ENCODE assay signal across 8 mouse cellular contexts in genomic region chr9:59567111-59567510, GRCm38 (mm10). TPM values are rescaled to one million over a fixed set of nuclear protein-coding genes. Genes with fewer than 3 reads are reported as not detected.
DNase-seq lines count a peak whose midpoint lies in the region; ATAC-seq and TF ChIP-seq lines count a peak whose summit lies in the region.

No protein-coding gene starts in this region.

- H3K36me3 ChIP-seq in kidney, embryonic 15.5 days = peaks cover 31% of the 10 kb centered on the region

- WGBS in kidney, embryonic 15.5 days = 25% methylated on average over 6 of the region's 6 CpGs
- 16% methylated on average over 6 of the region's 6 CpGs for WGBS in lung, adult 2 months
- 20% methylated on average over 6 of the region's 6 CpGs for WGBS in olfactory bulb, adult 2 months

- no peaks in the 10 kb centered on the region for H3K27me3 ChIP-seq in kidney, embryonic 15.5 days

- no peak overlapping the region for H3K4me3 ChIP-seq in kidney, embryonic 15.5 days (replicated peaks)
- H3K4me3 ChIP-seq in lung, adult 2 months (replicated peaks; ENCODE audit: extremely low read depth, low read depth, low read length) = no peak overlapping the region
- H3K4me3 ChIP-seq in olfactory bulb, adult 2 months (ENCODE audit: insufficient read depth, low read depth, low read length) = no peak overlapping the region

- DNase-seq in R1 (ENCODE audit: low read depth, low spot score) = peak; percentile 86
- peak; percentile 55 to 58 for DNase-seq in cerebellum, postnatal 36 days
- peak; percentile 53 to 57 for DNase-seq in heart, adult 9 months (ENCODE audit: low spot score in 2 of 2)
- DNase-seq in lung, adult 2 months = peak; percentile 44
- peak; percentile 49 to 50 for DNase-seq in thymus, postnatal 36 days

- ATAC-seq in CD4-positive, CD25-positive, alpha-beta regulatory T cell, adult 4 months = peak; percentile 66
- peak; percentile 66; the same call in 1 of the 2 replicates for ATAC-seq in kidney, embryonic 15.5 days (replicated peaks; ENCODE audit: low FRiP score)

- H3K4me2 ChIP-seq in kidney, embryonic 15.5 days = no peak overlapping the region

- H3K27ac ChIP-seq in kidney, embryonic 15.5 days = no peak overlapping the region
- H3K27ac ChIP-seq in olfactory bulb, adult 2 months (ENCODE audit: insufficient read depth, low read depth, low read length) = no peak overlapping the region

- peak; percentile 83 for TF ChIP-seq CTCF in lung, adult 2 months (IDR thresholded peaks at IDR 0.05; ENCODE audit: insufficient read depth, low read length)
- peak; percentile 61 for TF ChIP-seq CTCF in olfactory bulb, adult 2 months (IDR thresholded peaks at IDR 0.05; ENCODE audit: insufficient read depth, low read depth, low read length)

- H3K4me1 ChIP-seq in kidney, embryonic 15.5 days = peaks cover 3% of the 10 kb centered on the region; the same call in 1 of the 2 replicates
- no peaks in the 10 kb centered on the region for H3K4me1 ChIP-seq in lung, adult 2 months (ENCODE audit: control insufficient read depth, insufficient read depth, low read length)
- H3K4me1 ChIP-seq in olfactory bulb, adult 2 months (ENCODE audit: control insufficient read depth, insufficient read depth, low read length) = peaks cover 9% of the 10 kb centered on the region; the same call in 1 of the 2 replicates

- TF ChIP-seq POLR2A in lung, adult 2 months (IDR thresholded peaks at IDR 0.05; ENCODE audit: borderline replicate concordance, extremely low read depth, low read depth, low read length) = no peak
- no peak for TF ChIP-seq POLR2A in olfactory bulb, adult 2 months (IDR thresholded peaks at IDR 0.05; ENCODE audit: insufficient read depth, low read depth, low read length)

- H3K9me3 ChIP-seq in kidney, embryonic 15.5 days (replicated peaks) = no peaks in the 10 kb centered on the region

- no peak overlapping the region for H3K9ac ChIP-seq in kidney, embryonic 15.5 days

RNA-seq across cellular contexts. Expression of gene Celf6, which starts 10.6 kb away (rescaled TPM):
- polyA plus RNA-seq in CD4-positive, CD25-positive, alpha-beta regulatory T cell, adult 4 months (2017; shearing (Covaris generic)) = not detected
- polyA plus RNA-seq in kidney, embryonic 15.5 days (2015; fragmentation: Nextera tagmentation; extraction: Ambion mirVana) = 0.69 and 2.5 TPM in 2 replicates
- 0.07 and 0.15 TPM in 2 replicates for polyA plus RNA-seq in lung, adult 2 months (2012; rRNA removed)
- polyA plus RNA-seq in olfactory bulb, adult 2 months (2012; ENCODE audit: insufficient read depth, insufficient read length, low replicate concordance, missing spikeins) = not detected in 2 replicates

RNA-seq across cellular contexts. Expression of gene Tmem202, which starts 27.5 kb away (rescaled TPM):
- polyA plus RNA-seq in CD4-positive, CD25-positive, alpha-beta regulatory T cell, adult 4 months (2017; shearing (Covaris generic)) = 1 to 10 TPM in 1 of 2 experiments, under 1 TPM in 1; 0.89 to 1.4 TPM
- polyA plus RNA-seq in kidney, embryonic 15.5 days (2015; fragmentation: Nextera tagmentation; extraction: Ambion mirVana) = 0.26 TPM in 1 of 2 replicates, not detected in the other
- polyA plus RNA-seq in lung, adult 2 months (2012; rRNA removed) = 0.36 and 0.64 TPM in 2 replicates
- not detected in 2 replicates for polyA plus RNA-seq in olfactory bulb, adult 2 months (2012; ENCODE audit: insufficient read depth, insufficient read length, low replicate concordance, missing spikeins)

RNA-seq across cellular contexts. Expression of gene Hexa, which starts 27.8 kb away (rescaled TPM):
- 10 to 100 TPM; 37.1 to 56.0 TPM for polyA plus RNA-seq in CD4-positive, CD25-positive, alpha-beta regulatory T cell, adult 4 months (2017; shearing (Covaris generic))
- 58.9 and 67.1 TPM in 2 replicates for polyA plus RNA-seq in kidney, embryonic 15.5 days (2015; fragmentation: Nextera tagmentation; extraction: Ambion mirVana)
- 90.7 and 106 TPM in 2 replicates for polyA plus RNA-seq in lung, adult 2 months (2012; rRNA removed)
- polyA plus RNA-seq in olfactory bulb, adult 2 months (2012; ENCODE audit: insufficient read depth, insufficient read length, low replicate concordance, missing spikeins) = not detected in 2 replicates

RNA-seq across cellular contexts. Expression of gene Parp6, which starts 50.0 kb away (rescaled TPM):
- 10 to 100 TPM; 35.0 to 53.6 TPM for polyA plus RNA-seq in CD4-positive, CD25-positive, alpha-beta regulatory T cell, adult 4 months (2017; shearing (Covaris generic))
- polyA plus RNA-seq in kidney, embryonic 15.5 days (2015; fragmentation: Nextera tagmentation; extraction: Ambion mirVana) = 22.9 and 27.6 TPM in 2 replicates
- polyA plus RNA-seq in lung, adult 2 months (2012; rRNA removed) = 23.5 and 43.6 TPM in 2 replicates
- not detected in 2 replicates for polyA plus RNA-seq in olfactory bulb, adult 2 months (2012; ENCODE audit: insufficient read depth, insufficient read length, low replicate concordance, missing spikeins)

Comparison
In these comparisons a context has a peak if more than half of its experiments do, and no peak if none do; other contexts are left out.
1. RNA of gene Hexa, which starts 27.8 kb away (polyA plus RNA-seq): 90.7 to 106 TPM in lung, adult 2 months, 58.9 to 67.1 TPM in kidney, embryonic 15.5 days and 37.1 to 56.0 TPM in CD4-positive, CD25-positive, alpha-beta regulatory T cell, adult 4 months; not detected in olfactory bulb, adult 2 months; every median in the first group is over 10 times any median in the second.
2. Peak in every context shown above with its lines, with median percentiles within 50 percentile points of each other: DNase-seq.